Mouse (Mus musculus): ENCODE results near the gene B3galt4. TPM values are rescaled to one million over a fixed set of nuclear protein-coding genes. Genes with fewer than 3 reads are reported as not detected.
"Not testable (repeated sequence)": the region's sequence is repeated elsewhere in the genome, so short reads cannot be mapped to it uniquely, and the experiment has no call there.

The B3galt4 gene
- total RNA-seq (2015; ENCODE audit: low replicate concordance) (not detected in 2 replicates), total RNA-seq (2017; ENCODE audit: low replicate concordance) (0.70 and 0.94 TPM in 2 replicates)

DNA sequence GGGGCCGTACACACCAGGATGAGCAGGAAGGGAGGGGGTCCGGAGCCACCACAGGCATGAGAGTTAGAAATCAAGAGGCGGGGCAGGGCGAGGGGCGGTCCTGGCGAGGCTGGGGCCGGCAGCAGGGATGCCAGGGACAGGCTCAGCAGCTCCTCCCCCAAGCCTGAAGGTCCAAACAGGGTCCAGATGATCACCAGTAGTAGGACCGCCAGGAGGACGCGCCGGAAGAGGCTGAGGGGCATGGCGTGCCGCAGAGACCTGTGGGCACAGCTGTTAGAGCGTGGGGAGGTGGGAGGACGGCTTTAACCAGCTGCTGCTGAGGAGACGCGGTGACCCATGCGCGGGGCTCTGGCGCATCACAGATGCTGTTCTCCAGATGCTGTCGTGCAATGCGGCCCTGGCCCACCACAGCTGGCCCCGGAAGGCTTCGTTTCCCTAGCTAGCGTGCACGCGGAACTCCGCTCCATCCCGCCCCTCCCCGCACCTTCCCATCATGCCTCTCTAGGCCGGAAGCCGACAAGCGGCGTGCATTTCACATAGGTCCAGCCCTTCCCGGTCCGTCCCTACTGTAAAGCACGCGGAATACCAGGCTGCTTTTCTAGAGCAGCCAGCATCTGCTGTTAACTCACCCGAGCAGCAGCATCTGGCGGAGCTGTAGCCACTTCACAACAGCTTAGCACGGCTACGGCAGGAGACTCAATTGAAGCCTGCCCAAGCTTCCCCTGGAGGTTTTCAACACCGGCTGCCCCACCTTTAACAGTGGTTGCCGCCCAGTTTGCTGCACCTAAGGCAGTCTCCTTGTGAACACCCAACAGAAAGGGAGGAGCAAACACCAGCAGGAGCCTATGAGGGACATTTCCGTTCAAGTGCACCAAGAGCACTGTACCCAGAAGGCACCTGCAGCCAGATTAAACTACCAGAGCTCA lies at the start of gene B3galt4:
Gene B3galt4, minus strand, starts transcription at position 468 of the 926 bp plus-strand sequence.
- ATAC-seq (replicated peaks; ENCODE audit: low FRiP score, poor library complexity, severe bottlenecking), result peak; percentile 53; the same call in 1 of the 2 replicates

DNA sequence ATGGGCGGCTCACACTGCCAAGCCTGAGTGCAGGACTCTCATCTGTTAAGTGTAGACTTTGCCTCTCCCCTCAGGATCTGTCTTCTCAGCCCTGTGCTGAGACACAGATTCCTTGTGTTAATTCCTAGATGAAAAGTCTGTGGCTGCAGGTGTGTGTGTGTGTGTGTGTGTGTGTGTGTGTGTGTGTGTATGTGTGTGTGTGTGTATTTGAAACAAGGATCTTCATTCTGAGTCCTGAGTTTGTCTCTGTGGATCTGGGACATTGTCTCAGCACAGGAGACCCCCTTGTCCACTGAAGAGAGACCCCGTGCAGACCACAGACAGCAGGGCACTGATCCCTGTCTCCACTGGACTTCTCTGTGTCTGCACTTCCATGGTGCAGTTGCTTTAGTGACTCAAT lies 49.5 kb upstream of the B3galt4 start:
- ATAC-seq (replicated peaks; ENCODE audit: low FRiP score, poor library complexity, severe bottlenecking), result not testable (repeated sequence)

DNA sequence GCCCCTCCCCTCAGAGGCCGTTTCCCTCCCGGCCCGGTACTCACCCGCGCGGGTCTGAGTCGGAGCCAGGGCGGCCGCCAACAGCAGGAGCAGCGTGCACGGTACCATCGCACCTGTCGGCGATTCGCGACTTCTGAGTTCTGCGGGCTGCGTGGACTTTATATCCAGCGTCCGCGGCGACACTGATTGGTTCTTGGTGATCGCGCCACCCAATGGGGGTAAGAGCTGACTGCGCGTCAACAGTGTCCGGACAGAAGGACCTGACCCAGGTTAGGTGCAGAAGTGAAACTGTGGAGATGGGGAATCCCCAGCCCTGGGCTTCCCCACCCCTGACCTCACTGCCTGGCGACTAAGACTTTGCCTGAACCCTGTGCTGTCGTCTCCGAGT lies 48.9 kb upstream of the B3galt4 start, which contains the start of gene H2-K1:
Gene H2-K1, minus strand, starts transcription at position 198 of the 388 bp plus-strand sequence.
- ATAC-seq (replicated peaks; ENCODE audit: low FRiP score, poor library complexity, severe bottlenecking), result peak; percentile 93

DNA sequence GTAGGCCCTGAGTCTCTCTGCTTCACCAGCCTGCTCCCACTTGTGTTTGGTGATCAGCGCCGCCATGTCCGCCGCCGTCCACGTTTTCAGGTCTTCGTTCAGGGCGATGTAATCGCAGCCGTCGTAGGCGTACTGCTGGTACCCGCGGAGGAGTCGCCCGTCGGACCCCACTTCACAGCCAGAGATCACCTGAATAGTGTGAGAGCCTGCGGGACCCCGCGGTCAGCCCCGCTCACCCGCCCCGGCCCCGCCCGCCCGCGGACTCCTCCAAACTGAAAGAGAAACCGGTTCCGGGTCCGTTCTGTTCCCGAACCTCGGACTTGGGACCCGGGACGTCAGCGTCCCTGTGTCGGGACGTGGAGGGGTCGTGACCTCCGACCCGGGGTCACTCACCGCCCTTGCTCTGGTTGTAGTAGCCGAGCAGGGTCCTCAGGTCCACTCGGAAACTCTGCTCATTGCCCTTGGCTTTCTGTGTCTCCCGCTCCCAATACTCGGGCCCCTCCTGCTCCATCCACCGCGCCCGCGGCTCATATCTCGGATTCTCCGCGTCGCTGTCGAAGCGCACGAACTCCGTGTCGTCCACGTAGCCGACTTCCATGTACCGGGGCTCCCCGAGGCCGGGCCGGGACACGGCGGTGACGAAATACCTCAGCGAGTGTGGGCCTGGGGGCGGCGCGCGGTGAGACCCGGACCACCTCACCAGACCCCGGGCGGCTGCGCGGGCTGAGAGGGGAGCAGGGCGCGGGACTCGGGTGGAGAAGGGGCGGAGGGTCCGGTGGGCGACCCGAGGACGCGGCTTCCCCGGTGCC lies 48.3 kb upstream of the B3galt4 start:
- ATAC-seq (replicated peaks; ENCODE audit: low FRiP score, poor library complexity, severe bottlenecking), result 0 out of 2 replicates have a peak, but pooled peaks have one; percentile 42

DNA sequence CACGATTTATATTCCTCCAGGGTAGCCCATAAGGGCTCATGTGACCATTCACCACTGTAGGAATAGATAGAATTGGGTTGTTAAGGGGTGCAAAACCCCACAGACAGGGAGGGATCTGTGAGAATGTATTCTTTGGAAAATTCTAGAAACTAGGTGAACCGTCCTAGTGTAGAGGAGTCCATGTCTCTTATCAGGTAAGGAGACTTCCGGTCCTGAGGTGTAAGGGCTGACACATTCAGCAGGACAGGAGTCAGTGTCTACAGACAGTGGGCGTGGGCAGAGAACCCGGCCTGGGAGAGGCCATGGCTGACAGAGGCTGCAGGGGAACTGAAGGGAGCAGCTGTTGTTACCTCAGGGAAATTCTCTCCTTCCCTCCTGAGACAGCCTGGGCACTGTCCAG lies 47.4 kb upstream of the B3galt4 start:
- not testable (repeated sequence) for ATAC-seq (replicated peaks; ENCODE audit: low FRiP score, poor library complexity, severe bottlenecking)

DNA sequence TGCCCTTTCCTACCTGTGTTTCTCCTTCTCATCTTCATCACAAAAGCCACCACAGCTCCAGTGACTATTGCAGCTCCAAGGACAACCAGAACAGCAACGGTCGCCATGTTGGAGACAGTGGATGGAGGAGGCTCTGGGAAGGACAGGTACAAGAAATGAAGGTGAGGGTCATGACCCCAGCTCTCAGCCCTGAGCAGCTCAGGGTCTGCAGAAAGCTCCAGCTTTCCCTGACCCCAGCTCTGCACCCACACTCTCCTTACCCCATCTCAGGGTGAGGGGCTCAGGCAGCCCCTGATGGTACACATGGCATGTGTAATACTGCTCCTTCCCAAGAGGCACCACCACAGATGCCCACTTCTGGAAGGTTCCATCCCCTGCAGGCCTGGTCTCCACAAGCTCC lies 45.7 kb upstream of the B3galt4 start:
- not testable (repeated sequence) for ATAC-seq (replicated peaks; ENCODE audit: low FRiP score, poor library complexity, severe bottlenecking)

DNA sequence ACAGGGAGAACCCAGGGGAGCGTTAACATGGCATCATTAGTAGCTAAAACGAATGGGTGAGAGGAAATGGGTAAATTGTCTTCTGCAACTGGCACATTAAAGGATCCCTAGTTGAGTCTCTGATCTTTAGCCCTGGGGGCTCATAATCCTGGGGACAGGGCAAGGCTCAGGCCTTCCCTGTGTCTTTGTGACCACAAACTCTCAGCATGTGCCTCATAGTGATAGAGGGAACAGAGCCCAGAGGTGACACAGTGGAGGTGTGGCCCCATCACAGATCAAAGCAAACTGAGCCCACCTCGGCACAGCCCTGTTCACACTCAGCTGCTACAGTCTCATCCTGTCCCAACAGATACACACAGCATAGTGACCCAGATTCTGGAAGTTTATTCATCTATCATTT lies 44.4 kb upstream of the B3galt4 start:
- ATAC-seq (replicated peaks; ENCODE audit: low FRiP score, poor library complexity, severe bottlenecking), result no peak

DNA sequence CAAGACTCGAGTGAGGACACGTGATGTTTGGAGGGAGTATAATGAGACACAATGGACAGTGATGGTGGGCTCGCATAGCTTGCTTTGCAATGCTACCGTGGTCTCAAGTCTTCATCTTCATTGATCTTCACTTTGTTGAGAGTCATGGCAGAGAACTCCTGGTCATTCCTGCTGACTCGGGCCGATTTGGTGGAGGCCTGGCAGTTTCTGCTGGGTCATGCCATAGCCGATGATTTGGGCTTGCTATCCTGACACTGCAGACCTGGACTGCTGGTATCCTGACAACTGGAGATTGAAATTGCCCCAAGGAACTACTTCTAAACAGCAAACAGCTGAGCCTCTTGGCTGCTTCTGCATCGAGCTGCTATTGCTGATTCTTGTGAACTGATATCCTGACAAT lies 43.7 kb upstream of the B3galt4 start:
- ATAC-seq (replicated peaks; ENCODE audit: low FRiP score, poor library complexity, severe bottlenecking), result no peak

DNA sequence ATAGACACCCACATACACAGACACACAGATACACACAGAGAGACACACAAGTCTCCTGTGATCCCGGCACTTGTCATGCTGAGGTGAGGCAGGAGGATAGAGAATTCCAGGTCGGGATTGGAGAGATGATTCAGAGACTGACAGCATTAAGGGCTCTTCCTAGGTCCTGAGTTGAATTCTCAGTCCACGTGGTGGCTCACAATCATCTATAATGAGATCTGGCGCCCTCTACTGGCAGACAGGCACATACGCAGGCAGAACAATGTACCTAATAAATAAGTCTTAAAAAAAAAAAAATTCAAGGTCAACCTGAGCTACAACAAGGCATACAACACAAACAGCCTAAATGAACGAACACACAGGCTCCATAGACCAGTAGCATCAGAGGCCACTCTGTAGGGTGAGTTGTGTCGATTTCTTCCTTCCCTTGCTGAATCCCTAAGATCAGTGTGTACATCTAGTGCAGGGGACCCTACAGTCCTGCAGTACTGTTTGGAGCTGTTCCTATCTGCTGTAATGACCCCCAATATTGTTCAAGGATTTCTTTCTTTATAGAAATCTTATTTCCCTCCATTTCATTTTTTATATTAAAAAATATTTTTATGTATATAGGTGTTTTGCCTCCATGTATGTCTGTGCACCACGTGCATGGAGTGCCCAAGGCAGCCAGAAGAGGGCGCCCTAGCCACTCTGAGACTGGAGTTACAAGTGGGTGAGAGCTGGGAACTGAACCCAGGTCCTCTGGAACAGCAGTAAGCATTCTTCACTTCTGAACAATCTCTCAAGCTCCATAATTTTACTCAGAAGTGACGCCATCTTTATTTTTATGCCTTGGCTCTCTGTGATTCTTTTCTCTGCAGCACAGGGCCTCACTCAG lies 40.7 kb upstream of the B3galt4 start:
- ATAC-seq (replicated peaks; ENCODE audit: low FRiP score, poor library complexity, severe bottlenecking), result peak; percentile 83

DNA sequence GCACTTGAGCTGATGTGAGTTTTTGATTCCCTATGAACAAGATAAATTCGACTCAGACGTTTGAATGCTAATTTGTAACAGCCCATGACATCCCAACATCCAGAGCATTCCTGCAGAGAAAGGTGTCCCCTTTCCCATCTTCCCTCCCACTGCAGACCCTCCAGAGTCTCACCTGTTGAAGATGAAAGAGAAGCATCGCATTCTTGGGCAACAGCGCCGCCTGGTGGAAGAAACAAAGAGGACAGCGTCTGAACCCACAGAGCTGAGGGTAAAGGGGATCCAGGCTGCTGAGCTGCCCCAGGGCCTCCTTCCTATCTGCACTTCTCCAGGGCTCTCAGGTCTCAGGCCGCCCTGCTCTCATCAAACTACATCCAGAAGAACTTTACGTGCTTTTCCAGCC lies 30.8 kb upstream of the B3galt4 start:
- not testable (repeated sequence) for ATAC-seq (replicated peaks; ENCODE audit: low FRiP score, poor library complexity, severe bottlenecking)

DNA sequence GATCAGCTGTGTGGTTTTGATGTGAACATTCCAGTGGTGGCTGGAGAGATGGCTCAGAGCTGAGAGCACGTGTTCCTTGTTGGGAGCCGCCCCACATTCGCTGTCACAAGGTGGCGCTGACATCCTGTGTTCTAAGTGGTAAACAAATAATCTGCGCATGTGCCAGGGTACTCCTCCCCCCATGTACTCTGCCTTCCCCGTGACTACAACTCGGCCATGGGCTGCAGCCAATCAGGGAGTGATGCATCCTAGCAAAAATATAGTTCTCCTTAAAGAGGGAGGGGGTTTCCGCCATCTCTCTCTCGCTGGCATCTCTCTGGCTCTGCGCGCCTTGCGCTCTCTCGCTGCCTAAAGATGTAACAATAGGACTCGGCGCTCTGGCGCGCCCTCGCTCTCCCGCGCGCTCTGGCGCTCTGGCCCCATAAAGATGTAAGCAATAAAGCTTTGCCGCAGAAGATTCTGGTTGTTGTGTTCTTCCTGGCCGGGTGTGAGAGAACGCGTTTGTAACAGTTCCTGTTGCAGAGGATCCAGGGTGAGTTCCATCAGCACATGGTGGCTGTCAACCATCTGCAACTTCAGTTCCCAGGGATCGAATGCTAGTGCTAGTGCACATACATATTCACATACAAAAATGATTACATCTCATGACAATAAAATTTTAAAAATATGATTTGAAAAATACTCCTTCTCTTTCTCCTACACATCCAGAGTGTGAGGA lies 30.1 kb upstream of the B3galt4 start:
- ATAC-seq (replicated peaks; ENCODE audit: low FRiP score, poor library complexity, severe bottlenecking), result peak; percentile 84

DNA sequence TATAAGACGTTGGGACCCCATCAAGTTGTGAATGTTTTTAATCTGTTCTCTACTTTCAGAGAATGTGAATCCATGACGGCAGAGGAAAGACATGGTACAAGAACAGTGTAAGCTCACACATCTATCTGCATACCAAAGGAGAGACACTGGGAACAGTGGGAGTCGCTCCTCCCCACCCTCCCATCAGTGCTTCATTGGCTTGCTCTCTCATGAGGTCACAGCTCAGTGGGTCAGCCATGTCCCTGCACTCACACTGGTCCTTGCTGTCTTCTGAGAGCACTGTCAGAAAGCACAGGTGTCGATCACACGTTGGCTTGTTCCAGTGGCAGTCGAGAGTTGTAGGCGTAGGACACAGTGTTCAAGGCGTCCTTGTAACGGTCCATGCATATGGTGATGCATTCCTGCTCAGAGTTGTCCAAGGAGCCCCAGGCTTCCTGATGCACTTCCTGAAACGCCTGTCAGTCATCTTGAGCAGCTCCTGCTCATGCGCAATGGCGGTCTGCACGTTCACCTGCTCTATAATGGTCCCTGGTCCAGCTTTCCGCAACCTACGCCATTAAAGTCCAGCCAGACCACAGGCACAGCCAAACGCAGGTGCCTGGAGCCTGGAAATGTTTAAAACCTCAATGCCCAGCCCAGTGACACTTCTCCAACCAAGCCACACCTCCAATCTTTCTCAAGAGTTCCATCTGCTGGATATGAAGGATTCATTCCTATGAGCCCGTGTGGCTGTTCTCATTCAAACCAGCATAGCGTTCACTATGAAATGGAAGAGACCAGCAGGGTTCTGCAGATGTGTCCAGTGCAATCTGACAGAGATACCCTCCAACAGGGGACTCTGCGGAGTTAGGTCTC lies 29.1 kb upstream of the B3galt4 start:
- no peak for ATAC-seq (replicated peaks; ENCODE audit: low FRiP score, poor library complexity, severe bottlenecking)

DNA sequence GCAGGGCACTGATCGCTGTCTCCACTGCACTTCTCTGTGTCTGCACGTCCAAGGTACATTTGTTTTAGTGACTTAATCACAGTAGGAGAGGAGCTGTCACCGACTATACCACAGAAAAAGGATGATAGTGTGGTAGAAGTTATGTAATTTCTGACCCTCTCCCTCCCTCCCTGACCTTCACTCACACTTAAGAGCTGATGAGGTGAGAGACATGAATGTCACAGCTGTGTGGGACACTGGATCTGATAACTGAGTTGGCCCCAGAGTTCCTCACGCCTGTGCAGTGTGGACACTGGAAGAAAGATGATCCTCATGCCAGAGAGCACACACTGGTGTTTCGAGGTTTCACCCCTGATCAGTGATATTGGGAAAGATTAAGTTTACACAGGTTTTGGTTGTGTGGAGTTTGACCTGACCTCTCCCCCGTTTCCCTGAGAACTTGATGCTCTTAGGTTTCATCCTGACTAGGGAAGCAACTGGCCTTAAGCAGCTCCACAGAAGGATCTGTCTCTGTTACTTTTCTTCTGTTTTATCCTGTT lies 28.3 kb upstream of the B3galt4 start:
- ATAC-seq (replicated peaks; ENCODE audit: low FRiP score, poor library complexity, severe bottlenecking), result no peak

DNA sequence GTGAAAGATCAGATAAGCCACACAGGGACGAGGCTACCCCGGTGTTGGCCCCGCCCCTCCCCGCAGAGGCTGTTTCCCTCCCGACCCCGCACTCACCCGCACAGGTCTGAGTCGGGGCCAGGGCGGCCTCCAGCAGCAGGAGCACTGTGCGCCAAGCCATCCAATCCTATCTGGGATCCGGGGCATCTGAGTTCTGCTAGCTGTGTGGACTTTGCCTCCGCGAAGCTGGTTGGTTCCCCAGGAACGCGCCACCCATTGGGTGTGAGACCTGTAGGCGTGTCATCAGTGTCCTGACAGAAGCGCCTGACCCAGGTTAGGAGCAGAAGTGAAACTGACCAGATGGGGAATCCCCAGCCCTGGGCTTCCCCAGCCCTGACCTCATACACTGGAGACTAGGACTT lies 27.3 kb upstream of the B3galt4 start:
- ATAC-seq (replicated peaks; ENCODE audit: low FRiP score, poor library complexity, severe bottlenecking), result peak; percentile 75

DNA sequence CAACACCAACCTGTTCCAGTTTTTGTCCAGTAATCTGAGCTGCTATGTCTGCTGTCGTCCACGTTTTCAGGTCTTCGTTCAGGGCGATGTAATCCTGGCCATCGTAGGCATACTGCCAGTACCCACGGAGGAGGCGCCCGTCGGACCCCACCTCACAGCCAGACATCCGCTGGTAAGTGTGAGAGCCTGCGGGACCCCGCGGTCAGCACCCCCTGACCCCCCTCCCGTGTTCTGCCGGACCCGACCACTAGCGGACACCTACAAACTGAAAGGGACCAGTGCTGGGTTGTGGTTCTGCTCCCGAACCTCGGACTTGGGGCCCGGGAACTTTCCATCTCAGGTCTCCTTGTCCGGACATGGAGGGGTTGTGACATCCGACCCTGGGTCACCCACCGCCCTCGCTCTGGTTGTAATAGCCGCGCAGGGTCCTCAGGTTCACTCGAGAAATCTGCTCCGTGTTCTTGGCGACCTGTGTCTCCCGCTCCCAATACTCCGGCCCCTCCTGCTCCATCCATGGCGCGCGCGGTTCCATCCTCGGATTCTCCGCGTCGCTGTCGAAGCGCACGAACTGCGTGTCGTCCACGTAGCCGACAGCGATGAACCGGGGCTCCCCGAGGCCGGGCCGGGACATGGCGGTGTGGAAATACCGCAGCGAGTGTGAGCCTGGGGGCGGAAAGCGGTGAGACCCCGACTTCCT lies 26.7 kb upstream of the B3galt4 start:
- ATAC-seq (replicated peaks; ENCODE audit: low FRiP score, poor library complexity, severe bottlenecking), result no peak

DNA sequence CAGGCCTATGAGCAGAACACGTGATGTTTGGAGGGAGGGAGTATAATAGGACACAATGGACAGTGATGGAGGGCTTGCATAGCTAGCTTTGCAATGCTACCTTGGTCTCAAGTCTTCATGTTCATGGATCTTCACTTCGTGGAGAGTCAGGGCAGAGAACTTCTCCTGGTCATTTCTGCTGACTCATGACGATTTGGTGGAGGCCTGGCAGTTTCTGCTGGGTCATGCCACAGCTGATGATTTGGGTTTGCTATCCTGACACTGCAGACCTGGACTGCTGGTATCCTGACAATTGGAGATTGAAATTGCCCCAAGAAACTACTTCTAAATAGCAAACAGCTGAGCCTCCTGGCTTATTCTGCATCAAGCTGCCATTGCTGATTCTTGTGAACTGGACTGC lies 22.3 kb upstream of the B3galt4 start:
- ATAC-seq (replicated peaks; ENCODE audit: low FRiP score, poor library complexity, severe bottlenecking), result peak; percentile 70

DNA sequence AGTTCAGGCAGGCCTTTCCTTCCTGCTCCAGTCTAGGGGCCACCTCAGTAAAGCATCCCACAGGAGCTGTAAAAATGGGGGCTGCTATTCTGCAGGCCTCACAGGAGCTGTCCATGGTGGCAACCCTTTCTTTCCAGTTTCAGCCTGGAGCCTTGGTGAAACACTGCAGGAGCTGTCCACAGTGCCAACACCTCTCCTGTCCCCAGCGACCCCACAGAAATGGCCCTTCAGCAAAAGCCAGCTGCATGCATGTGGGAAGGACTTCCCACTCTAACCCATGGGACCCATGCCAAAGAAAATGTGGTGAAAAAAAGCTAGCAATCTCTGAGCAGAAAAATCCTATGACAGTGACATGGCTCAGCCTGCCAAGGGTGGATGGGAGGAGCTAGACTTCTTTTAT lies 21.4 kb upstream of the B3galt4 start:
- no peak for ATAC-seq (replicated peaks; ENCODE audit: low FRiP score, poor library complexity, severe bottlenecking)

Data from erythroblast, adult 5-6 weeks (primary cell).